Mouse (Mus musculus) stomach, embryonic 14.5 days (tissue): ENCODE measurements around the gene Ppt1. TPM values are rescaled to one million over a fixed set of nuclear protein-coding genes. Genes with fewer than 3 reads are reported as not detected.

Experiments used
- ATAC-seq: fragments of 200-750 bp; cut with Nextera tagmentation; 2 replicates; pipeline ENCODE4 v1.8.0; 2017; ENCODE audit warnings: low read depth, moderate TSS enrichment; ENCODE audit not compliant: insufficient number of reproducible peaks, insufficient read depth, low FRiP score
- H3K27ac ChIP-seq: fragments of 300-500 bp; sonication (generic); 2 replicates; pipeline ENCODE4 v1.5.1; 2014; ENCODE audit warnings: mild to moderate bottlenecking, low read length, moderate library complexity, mixed read lengths
- H3K27me3 ChIP-seq: fragments of 300-500 bp; sonication (generic); 2 replicates; pipeline ENCODE4 v1.6.1; 2014; ENCODE audit warnings: low read length, control low read depth, mixed read lengths; ENCODE audit not compliant: control insufficient read depth, insufficient read depth
- H3K36me3 ChIP-seq: fragments of 300-500 bp; sonication (generic); 2 replicates; pipeline ENCODE4 v1.6.1; 2014; ENCODE audit warnings: mild to moderate bottlenecking, control low read depth, low read length, moderate library complexity, mixed read lengths; ENCODE audit not compliant: control insufficient read depth, insufficient read depth
- H3K4me1 ChIP-seq: fragments of 300-500 bp; sonication (generic); 2 replicates; pipeline ENCODE4 v1.6.1; 2014; ENCODE audit warnings: low read length, control low read depth, mixed read lengths; ENCODE audit not compliant: control insufficient read depth, insufficient read depth
- H3K4me2 ChIP-seq: fragments of 300-500 bp; sonication (generic); replicated peaks from 2 replicates; pipeline ENCODE4 v1.6.1; 2014; ENCODE audit warnings: low read depth, low read length, control low read depth
- H3K4me3 ChIP-seq: fragments of 300-500 bp; sonication (generic); 2 replicates; pipeline ENCODE4 v1.5.1; 2014; ENCODE audit warnings: low read depth, low read length, control low read depth
- H3K9ac ChIP-seq: fragments of 300-500 bp; sonication (generic); replicated peaks from 2 replicates; pipeline ENCODE4 v1.6.1; 2014; ENCODE audit warnings: low read depth, mild to moderate bottlenecking, control low read depth, low read length, moderate library complexity, mixed read lengths
- H3K9me3 ChIP-seq: fragments of 300-500 bp; sonication (generic); 2 replicates; pipeline ENCODE4 v1.6.1; 2016; ENCODE audit warnings: low read depth, low read length, control low read depth; ENCODE audit not compliant: control insufficient read depth
- WGBS: fragments of 180-500 bp; shearing (Covaris S2); extraction: QIAGEN DNeasy Blood & Tissue Kit; methylation state at CpG from one replicate; pipeline ENCODE4 v1.1.7; 2014; 5-methylcytosine and 5-hydroxymethylcytosine counted together
- polyA plus RNA-seq: library from polyadenylated mRNA; unstranded; fragments of >200 nt; fragmentation: Nextera tagmentation; extraction: Ambion mirVana; gene quantifications from 2 replicates; pipeline ENCODE4 v1.2.1, GENCODE M21; 2014

The Ppt1 gene
- polyA plus RNA-seq, 1 experiment from 2014 or later = 100 TPM

DNA sequence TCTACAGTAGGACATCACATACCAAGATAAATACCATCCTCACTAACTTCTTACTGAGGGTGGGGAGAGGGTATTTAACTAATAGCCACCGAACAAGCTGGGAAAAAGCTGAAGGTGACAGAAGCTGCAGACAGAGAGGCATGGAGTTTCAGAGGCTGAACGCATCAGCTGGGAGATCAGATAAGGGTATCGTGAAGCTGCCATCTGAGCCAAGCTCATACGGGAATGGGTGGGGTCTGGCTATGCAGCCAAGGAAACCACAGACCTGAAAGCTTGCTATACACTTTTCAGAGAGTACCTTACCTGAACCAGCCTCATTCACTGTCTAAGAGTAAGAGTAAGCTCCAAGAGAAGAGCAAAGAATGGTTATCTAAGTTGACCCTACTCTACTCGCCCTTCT is 37.0 kb downstream of the Ppt1 start:
- no peak overlapping the region for H3K4me2 ChIP-seq

DNA sequence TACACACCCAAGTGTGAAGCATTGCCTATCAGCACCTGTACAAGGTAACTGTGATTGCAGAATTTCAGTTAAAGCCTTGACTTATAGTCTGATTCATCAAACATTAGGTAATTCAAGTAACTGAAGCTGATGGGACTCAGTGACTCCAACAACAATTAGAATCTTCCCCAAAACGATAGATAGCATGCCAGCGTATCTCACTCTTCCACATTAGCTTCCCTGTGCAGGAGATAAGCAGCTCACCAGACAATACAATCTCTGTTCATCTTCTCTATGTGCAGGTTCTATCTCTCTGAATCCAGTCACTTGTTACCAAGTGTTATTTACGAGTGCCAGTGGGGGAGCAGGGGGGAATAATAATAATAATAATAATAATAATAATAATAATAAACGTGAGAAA is 37.5 kb downstream of the Ppt1 start:
- H3K36me3 ChIP-seq = peaks cover 31% of the 10 kb centered on the region
- 90% methylated on average over 4 of the region's 4 CpGs for WGBS
- H3K4me1 ChIP-seq = no peaks in the 10 kb centered on the region
- no peak overlapping the region for H3K27ac ChIP-seq
- H3K4me3 ChIP-seq = no peak overlapping the region
- no peaks in the 10 kb centered on the region for H3K27me3 ChIP-seq
- no peak overlapping the region for H3K4me2 ChIP-seq
- H3K9me3 ChIP-seq = no peaks in the 10 kb centered on the region
- no peak overlapping the region for H3K9ac ChIP-seq
- no peak for ATAC-seq

More for the DNA sequence above, 37.0 kb downstream of the Ppt1 start:
- H3K27me3 ChIP-seq = no peaks in the 10 kb centered on the region
- ATAC-seq = no peak
- H3K9me3 ChIP-seq = no peaks in the 10 kb centered on the region
- no peaks in the 10 kb centered on the region for H3K4me1 ChIP-seq
- no peak overlapping the region for H3K4me3 ChIP-seq
- no peak overlapping the region for H3K27ac ChIP-seq
- H3K9ac ChIP-seq = no peak overlapping the region
- 70% methylated on average over 5 of the region's 5 CpGs for WGBS
- H3K36me3 ChIP-seq = peaks cover 36% of the 10 kb centered on the region

GRCm38 (mm10) chr4:122878333-122879070 is 42.5 kb downstream of the Ppt1 start:
- ATAC-seq = no peak
- no peak overlapping the region for H3K4me2 ChIP-seq
- H3K27ac ChIP-seq = no peak overlapping the region; the same call in 1 of the 2 replicates
- H3K4me3 ChIP-seq = no peak overlapping the region
- H3K36me3 ChIP-seq = no peaks in the 10 kb centered on the region
- no peaks in the 10 kb centered on the region; the same call in 1 of the 2 replicates for H3K4me1 ChIP-seq
- WGBS = 84% methylated on average over 2 of the region's 2 CpGs
- no peak overlapping the region for H3K9ac ChIP-seq
- no peaks in the 10 kb centered on the region for H3K9me3 ChIP-seq
- H3K27me3 ChIP-seq = no peaks in the 10 kb centered on the region

- no peaks in the 10 kb centered on the region for H3K27me3 ChIP-seq
- ATAC-seq = no peak
- no peak overlapping the region for H3K27ac ChIP-seq
- no peaks in the 10 kb centered on the region for H3K36me3 ChIP-seq
- no peak overlapping the region for H3K9ac ChIP-seq
- no peaks in the 10 kb centered on the region for H3K9me3 ChIP-seq
- H3K4me1 ChIP-seq = peaks cover 14% of the 10 kb centered on the region
- no peak overlapping the region for H3K4me3 ChIP-seq
- H3K4me2 ChIP-seq = no peak overlapping the region
- WGBS = 72% methylated on average over 3 of the region's 3 CpGs
Measured at GRCm38 (mm10) chr4:122882544-122882943, 46.5 kb downstream of the Ppt1 start.

GRCm38 (mm10) chr4:122883294-122883693 is 47.3 kb downstream of the Ppt1 start:
- Histone ChIP-seq H3K4me2 (no peak overlapping the region; the same call in 1 of the 2 replicates), H3K9ac (no peak overlapping the region), H3K36me3 (no peaks in the 10 kb centered on the region), H3K27me3 (no peaks in the 10 kb centered on the region), H3K4me3 (no peak overlapping the region), H3K4me1 (peaks cover 14% of the 10 kb centered on the region), H3K9me3 (no peaks in the 10 kb centered on the region), H3K27ac (no peak overlapping the region)
- ATAC-seq = no peak
- 91% methylated on average over 3 of the region's 3 CpGs for WGBS

GRCm38 (mm10) chr4:122884051-122884450 is 48.0 kb downstream of the Ppt1 start:
- Histone ChIP-seq H3K27me3 (no peaks in the 10 kb centered on the region), H3K9ac (no peak overlapping the region), H3K4me1 (peaks cover 14% of the 10 kb centered on the region), H3K4me2 (peak overlapping the region; percentile 60), H3K27ac (no peak overlapping the region; the same call in 1 of the 2 replicates), H3K4me3 (peak overlapping the region; percentile 84; the same call in 1 of the 2 replicates), H3K9me3 (no peaks in the 10 kb centered on the region), H3K36me3 (no peaks in the 10 kb centered on the region)
- WGBS = 66% methylated on average over 2 of the region's 2 CpGs
- no peak for ATAC-seq

GRCm38 (mm10) chr4:122884481-122885340 is 48.7 kb downstream of the Ppt1 start:
- Histone ChIP-seq H3K9ac (peak overlapping the region; percentile 78), H3K27ac (peak overlapping the region; percentile 100; the same call in 1 of the 2 replicates), H3K4me1 (peaks cover 14% of the 10 kb centered on the region), H3K4me2 (peak overlapping the region; percentile 60), H3K27me3 (no peaks in the 10 kb centered on the region), H3K9me3 (no peaks in the 10 kb centered on the region), H3K4me3 (peak overlapping the region; percentile 84), H3K36me3 (no peaks in the 10 kb centered on the region)
- ATAC-seq = no peak
- WGBS = 33% methylated on average over 12 of the region's 12 CpGs

- H3K4me1 ChIP-seq = peaks cover 14% of the 10 kb centered on the region
- under 1% methylated on average over 49 of the region's 49 CpGs for WGBS
- peak within 1 kb of the TSS; percentile 84 for H3K4me3 ChIP-seq
- H3K27me3 ChIP-seq = no peaks in the 10 kb centered on the region
- no peaks in the 10 kb centered on the region for H3K36me3 ChIP-seq
- peak within 1 kb of the TSS; percentile 89 for H3K4me2 ChIP-seq
- H3K9ac ChIP-seq = peak within 1 kb of the TSS; percentile 78
- no peaks in the 10 kb centered on the region for H3K9me3 ChIP-seq
- ATAC-seq = peak; percentile 95
- peak within 1 kb of the TSS; percentile 100 for H3K27ac ChIP-seq
Measured at GRCm38 (mm10) chr4:122885768-122886578, 49.9 kb downstream of the Ppt1 start, which contains the start of gene Cap1. TSS of gene Cap1 (minus strand) at chr4:122886056.
